Mouse (Mus musculus) thymus, adult 2 months (tissue): ENCODE measurements around the gene Col11a2.

Experiments
- CTCF ChIP-seq: fragments of 200-500 bp; IDR thresholded peaks from 2 replicates; pipeline ENCODE4 v1.5.1; 2012; ENCODE audit warnings: mild to moderate bottlenecking, control low read depth, low read length, moderate library complexity, borderline replicate concordance; ENCODE audit not compliant: control insufficient read depth, poor library complexity, insufficient read depth; ENCODE audit errors: extremely low read depth
- POLR2A ChIP-seq: fragments of 200-500 bp; IDR thresholded peaks from 2 replicates; pipeline ENCODE4 v1.6.1; 2012; ENCODE audit warnings: mild to moderate bottlenecking, low read length, control low read depth, moderate library complexity; ENCODE audit not compliant: control insufficient read depth, poor library complexity, insufficient read depth; ENCODE audit errors: extremely low read depth

DNA sequence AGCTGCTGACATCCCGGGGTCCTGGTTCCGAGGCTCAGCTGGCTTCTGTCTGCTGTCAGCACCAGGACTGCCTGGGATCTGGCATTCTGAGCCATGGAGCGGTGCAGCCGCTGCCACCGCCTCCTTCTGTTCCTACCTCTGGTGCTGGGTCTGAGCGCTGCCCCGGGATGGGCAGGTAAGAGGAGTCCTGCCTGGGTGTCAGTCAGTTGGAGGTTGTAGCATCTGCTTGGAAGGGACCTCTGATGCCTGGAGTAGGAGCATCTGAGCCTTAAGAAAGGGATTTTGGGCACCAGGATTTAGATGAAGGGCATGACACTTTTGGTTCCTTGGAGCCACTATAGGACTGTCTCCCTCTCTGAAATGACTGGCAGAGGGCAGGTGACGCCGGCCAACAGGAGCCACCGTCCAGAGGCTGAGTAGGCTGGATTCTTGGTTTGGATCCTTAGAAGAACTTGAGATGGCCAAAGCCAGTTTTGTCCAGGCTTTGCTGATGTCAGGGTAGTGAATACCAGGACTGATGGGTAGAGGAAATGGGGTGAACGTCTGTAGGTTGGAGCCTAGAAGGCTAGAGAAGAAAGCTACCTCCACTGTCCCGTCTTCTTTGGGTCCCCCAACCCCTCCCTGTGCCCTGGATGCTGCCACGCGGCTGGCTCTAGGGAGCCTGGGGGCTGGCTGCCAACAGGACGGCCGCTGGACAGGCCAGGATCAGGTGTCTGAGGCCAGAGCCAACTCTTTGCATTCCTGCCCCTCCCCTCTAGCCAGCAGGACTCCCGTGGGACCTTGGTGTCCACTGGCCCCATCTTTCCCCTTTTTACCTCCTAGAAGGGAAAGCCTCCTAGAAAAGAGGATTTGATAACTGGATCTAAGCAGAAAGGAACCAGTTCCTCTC is 569 bp downstream of the Col11a2 start:
- TF ChIP-seq CTCF (no peak), POLR2A (no peak)
